Mouse (Mus musculus) gastrocnemius, adult 18-20 months (tissue): Measurements from ENCODE around the gene Sfswap. TPM values are rescaled to one million over a fixed set of nuclear protein-coding genes. Genes with fewer than 3 reads are reported as not detected.
"Not testable (repeated sequence)": the region's sequence is repeated elsewhere in the genome, so short reads cannot be mapped to it uniquely, and the experiment has no call there.

Experiments used
- DNase-seq: peaks from one replicate; pipeline ENCODE4 v3.0.0; 2021; ENCODE audit warnings: low spot score
- total RNA-seq, 2 experiments: library from RNA; stranded (reverse); gene quantifications; 2 replicates each; pipeline ENCODE4 v1.2.3; 2021

Gene Sfswap
- total RNA-seq, 2 experiments from 2014 or later: 22.2 to 22.4 TPM

GRCm38 (mm10) chr5:129584583-129585541 is 83.8 kb downstream of the Sfswap start:
- no peak for DNase-seq

- peak; percentile 77 for DNase-seq
Measured at GRCm38 (mm10) chr5:129586016-129586415, 85.0 kb downstream of the Sfswap start.

- no peak for DNase-seq
Measured at GRCm38 (mm10) chr5:129586471-129586870, 85.5 kb downstream of the Sfswap start.

GRCm38 (mm10) chr5:129590915-129591314 is 89.9 kb downstream of the Sfswap start:
- no peak for DNase-seq

GRCm38 (mm10) chr5:129594116-129595114 is 93.4 kb downstream of the Sfswap start:
- DNase-seq: peak; percentile 78

- DNase-seq: no peak
Measured at GRCm38 (mm10) chr5:129602071-129602487, 101.1 kb downstream of the Sfswap start.

- DNase-seq: no peak
Measured at GRCm38 (mm10) chr5:129607476-129607875, 106.5 kb downstream of the Sfswap start.

GRCm38 (mm10) chr5:129611060-129611459 is 110.0 kb downstream of the Sfswap start:
- peak; percentile 57 for DNase-seq

GRCm38 (mm10) chr5:129620600-129620999 is 119.6 kb downstream of the Sfswap start:
- DNase-seq: not testable (repeated sequence)

Other genes with a start within 250 kb of the Sfswap start
- gene Mmp17, start 82.9 kb downstream of the Sfswap start, total RNA-seq: under 1 TPM; 0.11 to 0.14 TPM
- 1 to 10 TPM; 1.9 to 2.0 TPM for gene Zfp11, start 168.9 kb downstream of the Sfswap start, total RNA-seq
- gene Sept14, start 207.3 kb downstream of the Sfswap start, total RNA-seq: not detected
- gene Mrps17, start 214.3 kb downstream of the Sfswap start, total RNA-seq: 10 to 100 TPM; 58.3 to 61.5 TPM
- 100 to 1,000 TPM; 539 to 562 TPM for gene Nipsnap2, start 223.8 kb downstream of the Sfswap start, total RNA-seq